Mouse (Mus musculus) cerebellum, postnatal 36 days (tissue): Measurements from ENCODE around the gene Ctnnbl1.

Experiments
- DNase-seq, 2 experiments: peaks; one replicate each; pipeline ENCODE4 v3.0.0; 2021 to 2022; ENCODE audit warnings: mixed read lengths in 2 of 2

Gene Ctnnbl1

DNA sequence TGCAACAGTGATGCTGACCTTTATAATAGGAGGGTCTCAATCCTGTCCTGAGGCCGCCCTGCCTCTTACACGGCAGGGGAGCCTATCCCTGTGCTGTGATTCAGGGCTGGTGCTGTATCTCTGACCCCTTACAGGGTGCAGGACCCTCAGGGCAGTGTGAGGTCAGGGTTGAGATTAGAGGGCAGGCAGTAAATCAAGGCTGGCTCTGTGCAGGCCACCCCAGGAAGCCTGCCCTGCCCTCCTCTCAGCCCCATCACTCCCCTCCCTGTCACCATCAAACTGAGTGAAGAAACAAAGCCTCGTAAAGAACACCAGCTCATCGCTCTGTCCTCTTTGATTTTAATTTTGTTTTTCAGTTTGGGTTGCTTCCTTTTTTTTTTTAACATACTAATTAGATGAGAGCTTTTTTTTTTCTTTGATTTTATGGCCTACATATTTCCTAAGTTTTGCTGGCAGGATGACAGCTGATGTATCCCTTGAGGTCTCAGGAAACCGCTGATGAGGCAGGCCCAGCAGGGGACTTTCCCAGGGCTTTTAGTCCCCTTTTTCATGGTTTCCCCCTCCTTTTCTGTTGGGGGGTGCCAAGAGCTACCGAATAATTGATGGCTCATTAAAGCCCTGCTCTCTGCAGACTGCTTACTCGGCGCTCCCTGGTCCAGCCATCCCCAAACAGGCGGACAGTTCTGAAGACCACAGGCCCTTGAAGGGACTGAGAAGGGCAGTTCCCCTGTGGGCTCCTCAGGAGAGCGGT is 150.2 kb downstream of the Ctnnbl1 start:
- DNase-seq: no peak

DNA sequence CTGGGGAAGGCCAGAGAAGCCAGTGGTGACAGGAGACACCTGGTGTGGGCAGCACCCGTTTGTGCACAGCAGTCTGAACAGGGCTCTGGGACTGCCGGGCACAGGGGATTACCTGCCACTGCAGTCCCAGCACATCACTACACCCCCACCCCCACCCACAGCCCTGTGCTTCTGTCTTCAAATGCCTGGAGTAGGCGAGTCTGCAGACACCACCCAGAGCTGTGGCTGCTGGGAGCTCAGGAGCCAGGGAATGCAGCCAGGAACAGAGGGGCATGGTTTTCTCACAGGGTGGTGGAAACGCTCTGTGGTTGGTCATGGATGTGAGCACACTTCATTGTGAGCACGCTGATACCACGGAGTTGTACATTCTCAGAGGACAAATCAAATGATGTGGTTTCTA is 154.0 kb downstream of the Ctnnbl1 start:
- DNase-seq: no peak

DNA sequence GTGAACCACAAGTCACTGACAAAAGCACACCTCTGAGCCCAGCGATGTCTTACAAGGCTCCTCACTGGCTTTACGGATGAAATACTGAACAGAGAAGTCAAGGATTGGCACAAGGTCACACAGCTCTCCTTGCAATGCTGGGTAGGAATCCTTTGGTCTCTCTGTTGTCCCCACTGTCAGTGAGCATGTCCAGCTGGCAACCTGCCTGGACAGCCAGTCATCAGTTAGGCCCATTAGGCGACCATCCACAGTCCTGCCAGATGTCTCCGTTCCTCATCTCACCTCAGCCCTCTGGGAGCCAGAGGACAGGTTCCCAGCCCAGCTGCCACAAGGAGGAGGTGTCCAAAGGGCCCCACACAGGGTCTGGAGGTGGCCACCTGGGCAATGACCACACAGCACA is 159.9 kb downstream of the Ctnnbl1 start:
- DNase-seq: no peak

DNA sequence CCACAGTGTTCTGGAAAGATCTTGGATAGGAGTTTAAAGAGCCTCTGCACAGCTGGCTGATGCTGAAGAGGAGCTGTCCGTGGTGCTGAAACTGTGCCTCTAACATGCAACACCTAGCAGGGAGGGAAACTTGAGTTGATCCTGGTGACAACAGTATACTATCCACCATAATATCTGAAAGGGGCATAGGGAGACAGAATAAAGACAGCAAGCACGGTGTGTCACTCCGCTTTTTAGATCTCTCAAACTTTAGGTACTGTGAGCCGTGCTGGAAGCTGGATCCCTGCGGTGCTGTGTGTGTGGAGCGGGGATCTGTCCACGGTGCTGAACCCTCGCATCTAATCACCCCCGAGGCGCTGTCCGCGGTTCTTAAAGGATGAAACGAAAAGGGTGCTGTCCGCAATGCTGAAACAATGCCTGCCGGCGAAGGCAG is 176.0 kb downstream of the Ctnnbl1 start:
- DNase-seq: peak; percentile 26 to 28

DNA sequence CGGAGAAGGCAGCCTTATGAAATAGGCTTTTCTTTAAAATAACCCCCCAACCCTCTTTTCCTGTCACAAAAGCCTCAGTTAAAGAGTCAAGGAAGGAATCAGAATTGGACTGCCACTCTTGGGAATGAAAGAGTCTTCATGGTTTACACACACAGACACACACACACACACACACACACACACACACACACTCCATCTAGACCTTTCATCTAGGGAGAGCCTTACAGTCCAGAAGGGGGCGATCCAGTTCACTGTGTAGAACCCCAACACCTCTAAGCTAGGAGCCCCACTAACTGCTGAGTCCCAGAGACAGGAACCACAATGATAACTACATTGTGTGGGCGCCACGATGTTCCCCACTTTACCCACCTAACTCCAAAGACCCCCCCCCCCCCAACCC is 176.5 kb downstream of the Ctnnbl1 start:
- DNase-seq: peak; percentile 42 to 49

DNA sequence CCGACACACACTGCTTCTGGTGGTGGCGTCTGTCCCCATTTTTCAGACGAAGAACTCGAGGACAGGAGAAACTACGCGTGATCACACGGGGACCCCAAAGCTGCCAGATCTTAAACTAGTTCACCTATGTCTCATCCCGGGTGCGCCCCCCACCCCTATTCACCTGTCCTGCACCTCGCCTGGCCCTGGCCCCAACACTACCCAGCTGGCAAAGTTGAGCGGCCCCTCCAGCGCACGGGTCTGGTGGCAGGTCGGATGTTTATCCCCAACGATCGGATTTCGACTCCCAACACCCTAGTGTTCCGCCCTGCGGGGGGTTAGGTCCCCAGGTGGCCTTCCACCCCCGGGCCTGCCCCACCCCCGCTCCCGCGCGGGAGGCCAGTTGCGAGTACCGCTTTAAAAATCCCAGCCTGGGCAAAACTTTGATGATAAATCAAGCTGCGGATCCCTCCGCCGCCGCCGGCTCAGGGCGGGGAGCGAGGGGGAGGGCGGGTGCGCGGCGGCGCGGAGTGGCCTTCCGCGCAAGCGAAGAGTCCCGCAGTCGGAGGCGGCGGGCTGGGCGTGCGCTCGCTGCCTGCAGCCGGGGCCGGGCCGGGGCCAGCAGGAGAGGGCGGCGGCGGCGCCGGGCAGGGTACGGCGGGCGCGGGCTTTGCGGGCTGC is 177.0 kb downstream of the Ctnnbl1 start, which contains the start of gene Vstm2l:
Vstm2l (plus strand) TSS at position 549 of the 660 bp plus-strand sequence.
- peak; percentile 44 to 62 for DNase-seq

DNA sequence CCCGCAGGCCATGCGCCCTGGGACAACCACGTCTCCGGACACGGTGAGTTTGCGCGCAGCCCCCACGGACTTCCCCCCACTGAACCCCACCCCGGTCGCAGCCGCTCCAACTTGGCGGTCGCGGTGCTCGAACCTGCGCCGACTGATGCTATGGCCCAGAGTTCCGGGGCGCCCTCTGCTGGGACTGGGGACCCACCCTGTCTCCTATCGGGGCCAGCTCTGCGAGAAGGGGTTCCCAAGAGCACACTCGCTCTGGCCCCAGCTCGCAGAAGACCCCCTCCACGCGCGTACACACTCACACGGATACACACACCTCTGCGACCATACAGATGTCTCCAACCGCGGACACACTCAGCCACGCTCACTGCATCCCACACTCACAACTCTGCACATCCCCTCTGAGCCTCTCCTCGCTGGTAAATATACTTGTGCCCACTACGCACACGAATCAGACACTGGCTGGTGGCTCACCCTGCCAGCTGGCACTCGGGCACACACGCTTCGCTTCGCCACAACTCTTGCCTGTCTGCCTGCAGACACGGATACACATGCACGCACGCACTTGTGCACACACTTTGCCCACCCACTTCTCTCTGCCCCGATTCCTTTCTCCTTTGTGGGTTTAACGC is 177.8 kb downstream of the Ctnnbl1 start:
- DNase-seq: peak in 1 of 2 experiments; percentile 25

DNA sequence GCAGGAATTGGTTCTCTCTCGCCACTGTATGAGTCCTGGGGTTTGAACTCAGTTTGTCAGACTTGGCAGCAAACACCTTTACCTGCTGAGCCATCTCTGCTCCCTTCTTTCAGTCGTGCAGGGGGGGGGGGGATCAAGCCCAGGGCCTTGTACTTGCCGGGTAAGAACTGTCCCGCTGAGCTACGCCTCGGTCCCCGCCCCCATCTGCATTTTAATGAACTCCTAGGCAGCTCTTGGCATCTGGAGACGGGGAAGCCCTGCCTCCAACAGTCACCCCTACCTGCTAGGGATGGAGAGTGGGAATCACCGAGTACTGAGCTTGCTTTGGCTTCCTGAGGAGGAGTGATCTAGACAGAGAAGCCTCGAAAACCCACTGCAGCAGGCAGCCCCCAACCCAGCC is 181.3 kb downstream of the Ctnnbl1 start:
- no peak for DNase-seq

DNA sequence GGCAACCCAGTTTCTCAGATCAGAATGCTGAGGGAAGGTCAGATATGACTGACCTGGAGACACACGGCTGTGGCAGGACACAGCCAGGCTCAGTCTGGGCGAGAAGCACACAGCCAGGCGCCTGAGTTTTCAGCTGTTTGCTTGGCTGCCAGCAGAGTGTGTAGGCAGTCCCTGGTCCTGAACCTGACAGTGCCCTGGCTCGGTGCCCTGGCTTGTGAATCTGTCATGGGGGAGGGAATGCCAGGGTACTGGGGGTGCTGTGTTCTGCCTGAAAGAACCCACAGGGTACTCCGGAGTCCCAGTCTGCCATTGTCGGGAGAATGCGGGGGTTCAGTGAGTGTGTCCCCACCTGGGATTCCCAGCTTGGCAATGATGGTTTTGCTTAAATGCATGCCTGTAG is 184.3 kb downstream of the Ctnnbl1 start:
- peak; percentile 29 to 48 for DNase-seq

DNA sequence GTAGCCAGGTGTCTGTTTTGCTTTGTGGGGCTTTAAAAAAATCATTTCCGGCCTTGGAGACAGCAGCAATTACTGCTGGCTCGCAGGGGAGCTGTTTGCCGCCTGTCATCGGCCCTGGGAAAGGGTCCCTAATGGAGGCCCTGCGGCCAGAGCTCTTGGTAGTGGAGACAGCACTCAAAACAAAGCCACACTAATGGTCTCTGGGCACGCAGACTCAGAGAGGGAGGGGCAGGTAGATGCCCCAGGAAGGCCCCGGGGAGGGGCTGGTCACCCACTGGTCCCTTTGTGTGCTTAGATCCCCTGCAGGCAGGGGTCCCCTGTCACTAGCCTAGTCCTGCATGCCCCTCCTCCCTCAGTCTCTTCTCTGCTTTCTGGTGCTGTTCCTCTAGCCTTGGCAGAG is 186.2 kb downstream of the Ctnnbl1 start:
- DNase-seq: no peak

DNA sequence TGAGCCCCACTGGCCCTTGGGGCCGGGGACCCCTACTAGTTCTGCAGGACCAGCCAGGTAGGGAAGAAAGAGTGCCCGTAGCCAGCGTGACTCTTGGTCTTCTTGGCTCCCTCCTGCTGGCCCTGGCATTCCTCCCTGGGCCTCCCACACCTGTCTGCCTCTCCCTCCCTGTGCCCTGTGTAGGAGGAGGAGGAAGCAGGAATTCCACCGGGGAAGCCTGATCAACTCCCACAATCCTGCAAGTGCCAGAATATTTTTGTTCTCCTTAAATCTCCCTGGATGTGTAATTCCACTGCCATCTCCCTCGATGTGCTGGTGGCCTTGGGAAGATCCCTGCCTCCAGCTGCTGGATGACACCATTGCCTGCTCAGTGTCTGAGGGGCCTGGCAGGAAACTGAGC is 187.3 kb downstream of the Ctnnbl1 start:
- no peak for DNase-seq

DNA sequence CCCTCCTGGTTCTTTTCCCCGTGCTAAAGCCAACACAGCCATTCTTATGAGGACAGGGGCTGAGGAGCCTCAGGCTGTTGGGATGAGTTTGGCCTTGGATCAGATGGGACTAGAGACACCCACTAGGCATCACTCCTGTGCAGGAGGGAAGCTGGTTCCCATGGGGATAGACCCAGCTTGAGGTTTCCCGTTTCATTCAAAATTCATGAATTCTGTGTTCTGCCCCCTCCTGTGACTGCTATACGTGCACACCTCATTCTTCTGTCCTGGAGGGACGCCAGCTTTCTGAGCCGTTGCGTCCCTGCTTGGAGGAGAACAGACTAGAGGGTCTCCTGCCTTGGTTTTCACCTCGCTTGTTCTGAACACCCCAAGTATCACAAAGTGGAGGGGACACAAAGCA is 189.3 kb downstream of the Ctnnbl1 start:
- no peak for DNase-seq

DNA sequence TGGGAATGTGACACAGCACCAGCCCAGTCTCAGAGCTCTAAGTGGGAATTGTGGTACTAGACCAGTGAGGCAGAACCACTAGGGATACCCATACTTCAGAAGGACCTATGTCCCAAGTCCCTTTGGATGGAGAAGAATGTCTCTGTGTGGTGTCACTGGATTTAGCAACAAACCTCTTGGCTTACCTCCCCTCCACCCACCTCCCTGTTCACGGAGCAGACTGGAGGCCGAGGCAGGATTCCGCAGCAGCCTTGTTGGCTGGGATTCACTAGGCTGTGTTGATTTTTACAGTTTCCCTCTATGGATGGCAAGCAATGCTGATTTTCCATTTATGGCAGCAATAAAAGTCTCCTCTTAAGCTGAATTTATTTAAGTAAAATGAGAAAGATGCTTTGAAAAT is 189.7 kb downstream of the Ctnnbl1 start:
- DNase-seq: no peak

DNA sequence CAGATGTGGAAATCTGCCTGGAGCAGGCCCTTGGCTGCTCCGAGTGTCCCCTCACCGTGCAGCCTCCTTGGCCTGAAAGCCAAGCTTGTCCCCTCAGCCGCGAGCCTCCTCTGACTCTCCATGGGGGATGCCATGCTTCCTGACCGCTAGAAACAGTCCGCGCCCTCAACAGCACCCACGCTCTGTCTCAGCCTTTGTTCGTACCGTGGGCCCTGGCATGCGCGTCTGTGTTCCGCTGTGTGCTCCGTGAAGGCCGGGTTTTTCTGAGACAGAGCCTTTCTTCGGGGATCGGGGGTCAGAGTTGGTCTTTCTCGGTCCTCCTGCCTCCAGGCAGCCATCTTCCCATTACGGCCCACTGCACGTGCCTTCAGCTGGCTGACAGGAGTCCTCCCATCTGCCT is 190.2 kb downstream of the Ctnnbl1 start:
- no peak for DNase-seq

DNA sequence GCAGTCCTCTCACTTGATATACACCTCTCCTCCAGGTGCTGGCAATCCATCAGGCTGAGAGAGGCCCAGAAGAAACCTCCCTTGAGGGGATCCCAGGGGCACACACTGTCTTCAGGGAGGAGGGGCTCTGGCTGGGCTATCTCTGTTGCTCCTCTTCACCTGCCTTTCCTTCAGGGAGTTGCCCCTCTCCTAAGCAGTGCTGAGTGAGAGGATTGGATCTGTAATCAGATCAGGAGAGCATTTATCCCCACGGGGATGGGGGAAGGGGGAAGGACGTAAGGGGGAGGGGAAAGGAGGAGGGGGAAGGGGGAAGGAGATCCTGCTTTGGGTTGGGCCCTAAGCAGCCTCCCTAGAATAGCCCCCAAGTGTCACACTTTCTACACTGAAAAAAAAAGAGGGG is 190.6 kb downstream of the Ctnnbl1 start:
- no peak for DNase-seq

DNA sequence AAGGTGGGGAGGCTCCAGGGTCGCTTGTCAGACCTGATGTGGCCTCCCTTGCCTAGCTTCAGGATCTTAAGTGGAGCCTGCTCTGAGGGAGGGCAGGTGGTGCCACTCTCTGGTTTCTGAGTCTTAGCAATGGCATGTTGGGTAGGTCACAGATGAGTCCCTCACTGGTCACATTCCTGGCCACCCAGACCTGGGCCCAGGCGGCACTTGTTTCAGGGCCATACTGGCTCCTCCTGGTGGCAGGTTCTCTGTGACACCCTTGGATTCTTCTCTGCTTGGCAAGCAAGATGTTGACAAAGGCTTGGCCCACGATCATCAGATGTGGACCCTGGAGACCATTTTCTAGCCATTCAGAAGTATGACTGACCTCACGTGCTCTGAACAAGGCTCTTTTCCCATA is 195.5 kb downstream of the Ctnnbl1 start:
- DNase-seq: no peak

DNA sequence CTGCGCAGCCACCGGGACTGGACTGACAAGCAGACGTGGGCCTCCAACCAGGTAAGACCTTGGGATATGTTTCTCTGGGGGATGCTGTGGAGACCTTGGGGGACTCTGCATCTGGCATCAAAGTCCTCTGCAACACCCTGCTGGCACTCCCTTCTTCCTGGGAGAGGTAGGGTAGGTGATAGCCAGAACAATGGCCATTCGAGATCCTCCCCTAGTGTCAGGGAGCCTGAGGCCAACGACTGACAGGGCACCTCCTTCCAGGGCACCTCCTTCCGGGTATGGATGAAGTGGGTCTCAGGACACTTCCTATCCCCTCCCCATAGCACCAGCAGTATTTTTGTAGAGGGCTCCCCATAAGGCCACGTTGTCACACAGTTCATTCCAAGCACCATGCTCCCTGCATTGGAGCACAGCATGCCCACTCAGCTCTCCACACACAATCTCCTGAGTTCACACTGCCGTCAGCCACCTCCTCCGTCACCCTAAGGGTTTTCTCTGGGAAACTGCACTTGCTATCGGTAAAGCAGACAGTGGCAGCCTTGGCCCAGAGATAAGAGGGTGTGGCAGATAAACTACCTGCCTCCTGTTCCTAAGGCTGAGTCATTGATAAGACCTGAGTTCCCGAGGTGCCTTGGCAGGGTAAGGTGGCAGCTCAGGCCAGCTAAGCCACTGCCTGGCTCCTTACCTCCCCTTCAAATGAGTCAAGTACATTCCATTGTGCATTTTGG is 198.4 kb downstream of the Ctnnbl1 start:
- DNase-seq: no peak

DNA sequence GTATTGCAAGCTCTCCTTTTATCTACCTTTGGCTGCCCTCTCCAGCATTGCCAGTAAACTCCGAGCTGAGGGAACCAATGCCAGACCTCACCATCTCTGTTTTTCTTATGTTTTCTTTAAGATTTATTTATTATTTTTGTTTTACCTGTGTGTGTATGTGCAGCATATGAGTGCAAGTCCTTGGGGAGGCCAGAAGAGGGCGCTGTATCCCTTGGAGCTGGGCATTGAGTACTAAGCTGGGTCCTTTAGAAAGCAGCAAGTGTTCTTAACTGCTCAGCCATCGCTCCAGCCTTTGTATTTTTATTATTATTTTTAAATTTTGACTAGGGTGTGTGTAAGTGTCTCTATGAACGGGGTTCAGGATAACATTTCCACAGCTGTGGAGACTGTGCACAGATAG is 199.5 kb downstream of the Ctnnbl1 start:
- DNase-seq: no peak

DNA sequence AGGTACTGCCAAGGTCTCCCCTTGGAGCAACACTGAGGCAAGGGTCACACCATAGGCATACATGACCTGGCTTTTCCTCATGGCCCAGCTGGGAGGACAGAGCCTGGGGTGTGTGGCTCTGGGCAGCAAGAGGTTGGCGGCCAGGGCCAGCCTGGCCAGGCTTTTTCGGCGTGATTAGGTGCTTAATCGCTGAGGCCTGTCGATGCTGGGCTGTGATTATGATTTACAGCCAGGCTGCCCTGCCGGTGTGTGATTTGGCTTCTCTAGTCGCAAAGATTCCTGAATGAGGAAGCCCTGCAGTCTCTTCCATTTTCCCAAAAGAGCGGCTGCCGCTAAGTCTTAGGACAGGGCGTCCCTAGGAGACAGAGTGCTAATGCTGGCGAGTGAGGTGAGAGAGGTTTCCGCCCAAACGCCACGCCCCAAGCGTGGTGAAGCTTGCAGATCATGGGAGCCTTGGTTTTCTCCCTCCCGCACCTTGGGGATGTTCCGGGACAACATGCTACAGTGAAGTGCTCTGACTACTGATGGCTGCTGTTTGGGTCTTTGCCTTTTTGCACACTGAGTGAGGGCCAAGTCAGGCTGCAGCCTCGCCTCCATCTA is 203.5 kb downstream of the Ctnnbl1 start:
- peak in 1 of 2 experiments; percentile 12 for DNase-seq
